Mouse (Mus musculus) activated CD4-positive, CD25-positive, alpha-beta regulatory T cell (primary cell): ENCODE results near the gene Nupl2. TPM values are rescaled to one million over a fixed set of nuclear protein-coding genes. Genes with fewer than 3 reads are reported as not detected.

Source experiments
- polyA plus RNA-seq, 2 experiments: library from polyadenylated mRNA; unstranded; fragments of 100-300 nt; shearing (Covaris generic); gene quantifications; one replicate each; pipeline ENCODE4 v1.2.1; 2017

Nupl2 gene
- 10 to 100 TPM; 10.1 to 13.6 TPM for polyA plus RNA-seq

DNA sequence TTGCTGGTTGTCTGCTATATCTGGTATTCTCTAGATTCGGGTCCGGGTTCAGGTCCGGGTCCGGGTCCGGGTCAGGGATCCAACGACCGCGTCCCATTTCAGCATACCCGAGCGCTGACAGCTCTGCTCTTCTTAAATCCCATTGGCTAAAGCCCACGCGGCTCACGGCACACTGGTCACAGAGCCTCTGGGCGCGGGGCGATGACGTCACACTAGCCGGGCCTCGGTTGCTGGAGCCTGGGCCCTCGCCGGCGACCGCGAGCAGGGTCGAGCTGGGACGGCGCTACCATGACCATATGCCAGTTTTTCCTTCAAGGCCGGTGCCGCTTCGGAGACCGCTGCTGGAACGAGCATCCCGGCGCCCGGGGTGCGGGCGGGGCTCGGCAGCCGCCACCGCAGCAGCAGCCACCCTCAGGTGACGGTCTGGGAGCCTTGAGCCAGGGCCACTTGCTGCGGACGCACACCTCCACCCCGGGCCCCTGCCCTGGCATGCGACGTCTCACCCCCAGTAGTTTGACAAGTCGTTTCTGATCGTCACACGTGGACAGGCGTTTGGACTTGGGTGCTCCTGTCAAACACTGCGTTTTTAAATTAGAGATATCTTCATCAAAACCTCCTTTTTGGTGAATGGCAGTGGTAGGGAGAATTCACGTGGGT, at the start of gene Nupl2:
Gene Nupl2 (plus strand): TSS at position 175 of the 657 bp plus-strand sequence.

Other genes starting within 250 kb of the Nupl2 start
- 10 to 100 TPM in 1 of 2 experiments, 1 to 10 TPM in 1; 9.5 to 24.7 TPM for gene Fam126a, start 134.3 kb upstream of the Nupl2 start, polyA plus RNA-seq
- 1 to 10 TPM; 8.5 to 9.4 TPM for gene Klhl7, start 64.4 kb upstream of the Nupl2 start, polyA plus RNA-seq
- 1 to 10 TPM; 2.1 to 3.2 TPM for gene Kcnh2, start 186.6 kb downstream of the Nupl2 start, polyA plus RNA-seq
- gene Nos3, start 199.8 kb downstream of the Nupl2 start, polyA plus RNA-seq: under 1 TPM; 0.14 to 0.27 TPM
- 1 to 10 TPM in 1 of 2 experiments, under 1 TPM in 1; 1.00 to 1.1 TPM for gene Atg9b, start 227.2 kb downstream of the Nupl2 start, polyA plus RNA-seq
- 10 to 100 TPM; 21.5 to 24.9 TPM for gene Abcb8, start 228.7 kb downstream of the Nupl2 start, polyA plus RNA-seq
- not detected for gene Asic3, start 248.4 kb downstream of the Nupl2 start, polyA plus RNA-seq